Mouse (Mus musculus) erythroblast, embryonic 14.5 days (primary cell): ENCODE results near the gene Mpi.

ENCODE experiments used
- GATA1 ChIP-seq: IDR thresholded peaks from 2 replicates; pipeline ENCODE4 v1.6.1; 2012; ENCODE audit warnings: low read length, inconsistent platforms, mixed read lengths
- TAL1 ChIP-seq: IDR thresholded peaks from 3 replicates; pipeline ENCODE4 v1.6.1; 2012; ENCODE audit warnings: low read length, inconsistent platforms, mixed read lengths

GRCm38 (mm10) chr9:57522861-57523246 lies 29.7 kb downstream of the Mpi start:
- TF ChIP-seq TAL1, result no peak
- TF ChIP-seq GATA1, result no peak
